Mouse (Mus musculus): ENCODE data around the gene Fry.

- TF ChIP-seq CTCF (IDR thresholded peaks at IDR 0.05; ENCODE audit: borderline replicate concordance, insufficient read depth, low read length): no peak
- no peak for TF ChIP-seq POLR2A (IDR thresholded peaks at IDR 0.05; ENCODE audit: low read depth, low read length)
Observed at GRCm38 (mm10) chr5:150522867-150523234, 404.4 kb downstream of the Fry start.

Measured in embryonic fibroblast, embryonic 13.5 days (primary cell).